Mouse (Mus musculus) lung, postnatal 14 days (tissue): ENCODE results near the gene Arid1b.
A peak's percentile ranks its signal among the peaks of the same experiment; 100 is the strongest.

Source experiments
- DNase-seq: peaks from one replicate; pipeline ENCODE4 v3.0.0; 2021

Arid1b gene

GRCm38 (mm10) chr17:5022019-5022544 is 27.9 kb downstream of the Arid1b start:
- DNase-seq, result no peak

- DNase-seq, result no peak
These were observed 29.6 kb downstream of the Arid1b start for GRCm38 (mm10) chr17:5023745-5024144.

GRCm38 (mm10) chr17:5025400-5025799 is 31.3 kb downstream of the Arid1b start:
- no peak for DNase-seq

- no peak for DNase-seq
These were observed 32.4 kb downstream of the Arid1b start for GRCm38 (mm10) chr17:5026578-5026977.

- no peak for DNase-seq
These were observed 35.0 kb downstream of the Arid1b start for GRCm38 (mm10) chr17:5029148-5029547.

- DNase-seq, result no peak
These were observed 36.2 kb downstream of the Arid1b start for GRCm38 (mm10) chr17:5030290-5030689.

- no peak for DNase-seq
These were observed 39.2 kb downstream of the Arid1b start for GRCm38 (mm10) chr17:5033346-5033745.

- DNase-seq, result no peak
These were observed 40.1 kb downstream of the Arid1b start for GRCm38 (mm10) chr17:5034201-5034600.

- DNase-seq, result no peak
These were observed 42.2 kb downstream of the Arid1b start for GRCm38 (mm10) chr17:5036200-5036835.

- no peak for DNase-seq
These were observed 43.1 kb downstream of the Arid1b start for GRCm38 (mm10) chr17:5037199-5037598.

- no peak for DNase-seq
These were observed 45.7 kb downstream of the Arid1b start for GRCm38 (mm10) chr17:5039826-5040225.

GRCm38 (mm10) chr17:5043871-5044270 is 49.7 kb downstream of the Arid1b start:
- no peak for DNase-seq

GRCm38 (mm10) chr17:5045613-5046012 is 51.5 kb downstream of the Arid1b start:
- no peak for DNase-seq

GRCm38 (mm10) chr17:5047373-5047772 is 53.2 kb downstream of the Arid1b start:
- no peak for DNase-seq

GRCm38 (mm10) chr17:5050266-5050665 is 56.1 kb downstream of the Arid1b start:
- DNase-seq, result no peak

GRCm38 (mm10) chr17:5050970-5051530 is 56.9 kb downstream of the Arid1b start:
- DNase-seq, result no peak

GRCm38 (mm10) chr17:5052091-5052799 is 58.1 kb downstream of the Arid1b start:
- no peak for DNase-seq

- DNase-seq, result no peak
These were observed 58.7 kb downstream of the Arid1b start for GRCm38 (mm10) chr17:5052800-5053179.

- DNase-seq, result no peak
These were observed 59.1 kb downstream of the Arid1b start for GRCm38 (mm10) chr17:5053201-5053600.

GRCm38 (mm10) chr17:5055412-5055811 is 61.3 kb downstream of the Arid1b start:
- DNase-seq, result no peak

GRCm38 (mm10) chr17:5056654-5057053 is 62.5 kb downstream of the Arid1b start:
- DNase-seq, result no peak

GRCm38 (mm10) chr17:5057286-5057685 is 63.2 kb downstream of the Arid1b start:
- no peak for DNase-seq

- peak; percentile 63 for DNase-seq
These were observed 64.0 kb downstream of the Arid1b start for GRCm38 (mm10) chr17:5057944-5058720.
